ENCODE assay signal across 13 mouse cellular contexts in the genomic region with DNA sequence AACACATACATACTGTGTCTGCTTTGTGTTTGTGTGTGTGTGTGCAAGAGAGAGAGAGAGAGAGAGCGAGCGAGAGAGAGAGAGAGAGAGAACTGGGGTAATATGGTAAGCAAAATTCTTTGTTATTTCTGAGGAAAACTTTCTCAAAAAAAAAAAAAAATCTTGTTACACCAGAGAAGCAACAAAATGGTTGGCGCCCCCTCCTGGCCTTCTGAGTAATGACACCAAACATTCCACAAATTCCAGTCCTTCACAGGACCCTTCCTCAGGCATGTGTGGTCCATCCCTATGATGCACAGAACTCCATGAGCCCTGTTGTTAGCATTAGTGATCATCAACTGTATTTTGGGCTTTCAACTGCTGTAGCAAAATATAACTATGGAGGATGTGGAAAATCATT.
DNase-seq lines count a peak whose midpoint lies in the region; ATAC-seq and TF ChIP-seq lines count a peak whose summit lies in the region.
"Had no signal": no experiment of that assay in that cellular context is flagged by ENCODE, and none has a peak within 500 bp of the region (broad histone marks: within the 10 kb centered on the region; RNA-seq: fewer than 3 reads in every experiment).

No protein-coding gene starts in this region.

- no peaks in the 10 kb centered on the region for H3K36me3 ChIP-seq in kidney, embryonic 14.5 days (ENCODE audit: control insufficient read depth, insufficient read depth, low read length)
- no peaks in the 10 kb centered on the region for H3K36me3 ChIP-seq in stomach, postnatal 0 days (ENCODE audit: control insufficient read depth, insufficient read depth, low read length)
- H3K36me3 ChIP-seq: embryonic facial prominence, embryonic 12.5 days; hindbrain, embryonic 13.5 days; neural tube, embryonic 12.5 days had no signal

- TF ChIP-seq EP300 in stomach, postnatal 0 days (optimal IDR thresholded peaks at IDR 0.05), result no peak

- H3K4me1 ChIP-seq in kidney, embryonic 14.5 days (ENCODE audit: control insufficient read depth, insufficient read depth, low read length), result no peaks in the 10 kb centered on the region; the same call in 1 of the 2 replicates
- no peaks in the 10 kb centered on the region for H3K4me1 ChIP-seq in stomach, postnatal 0 days (replicated peaks; ENCODE audit: control insufficient read depth, insufficient read depth)
- H3K4me1 ChIP-seq: hindbrain, embryonic 13.5 days; neural tube, embryonic 12.5 days had no signal

- no peaks in the 10 kb centered on the region; the same call in 1 of the 2 replicates for H3K27me3 ChIP-seq in kidney, embryonic 14.5 days (ENCODE audit: control insufficient read depth, insufficient read depth, low read length)
- no peaks in the 10 kb centered on the region for H3K27me3 ChIP-seq in stomach, postnatal 0 days (ENCODE audit: control insufficient read depth, insufficient read depth, low read length)
- H3K27me3 ChIP-seq: embryonic facial prominence, embryonic 12.5 days; hindbrain, embryonic 13.5 days; neural tube, embryonic 12.5 days had no signal

- DNase-seq in adrenal gland, postnatal 14 days, result peak; percentile 17
- DNase-seq in adrenal gland, postnatal 4 days (ENCODE audit: low spot score in 2 of 2), result no peak
- DNase-seq in kidney, postnatal 36 days, result peak; percentile 5 to 15
- DNase-seq in testis, postnatal 10 days (ENCODE audit: low spot score), result peak; percentile 43
- DNase-seq in testis, postnatal 14 days (ENCODE audit: low spot score), result no peak
- DNase-seq in stomach, postnatal 0 days (ENCODE audit: low spot score), result no peak
- DNase-seq in T-cell, adult 2 months (ENCODE audit: low spot score), result no peak
- DNase-seq: gastrocnemius, postnatal 14 days; lung, postnatal 4 days had no signal

- 58% methylated on average over 3 of the region's 3 CpGs for WGBS in kidney, embryonic 14.5 days
- 56% methylated on average over 3 of the region's 3 CpGs for WGBS in stomach, postnatal 0 days

- H3K4me3 ChIP-seq in kidney, embryonic 14.5 days (ENCODE audit: low read length), result no peak overlapping the region
- H3K4me3 ChIP-seq in stomach, postnatal 0 days (ENCODE audit: low read depth, low read length), result no peak overlapping the region
- H3K4me3 ChIP-seq: embryonic facial prominence, embryonic 12.5 days; hindbrain, embryonic 13.5 days; neural tube, embryonic 12.5 days had no signal

- no peak overlapping the region for H3K4me2 ChIP-seq in kidney, embryonic 14.5 days (replicated peaks; ENCODE audit: low read depth, low read length)
- H3K4me2 ChIP-seq in stomach, postnatal 0 days (replicated peaks; ENCODE audit: low read depth), result no peak overlapping the region
- H3K4me2 ChIP-seq: embryonic facial prominence, embryonic 12.5 days; hindbrain, embryonic 13.5 days; neural tube, embryonic 12.5 days had no signal

- no peaks in the 10 kb centered on the region for H3K9me3 ChIP-seq in kidney, embryonic 14.5 days (ENCODE audit: control insufficient read depth, low read length)
- H3K9me3 ChIP-seq in stomach, postnatal 0 days (ENCODE audit: control insufficient read depth, low read length), result no peaks in the 10 kb centered on the region
- H3K9me3 ChIP-seq: embryonic facial prominence, embryonic 12.5 days; hindbrain, embryonic 13.5 days; neural tube, embryonic 12.5 days had no signal

- no peak overlapping the region for H3K9ac ChIP-seq in kidney, embryonic 14.5 days (ENCODE audit: low read depth, low read length)
- H3K9ac ChIP-seq in stomach, postnatal 0 days (ENCODE audit: low read length), result no peak overlapping the region
- H3K9ac ChIP-seq: embryonic facial prominence, embryonic 12.5 days; hindbrain, embryonic 13.5 days; neural tube, embryonic 12.5 days had no signal

- peak; percentile 54 for TF ChIP-seq CTCF in stomach, postnatal 0 days (IDR thresholded peaks at IDR 0.05; ENCODE audit: low read depth)

- no peak overlapping the region for H3K27ac ChIP-seq in kidney, embryonic 14.5 days (ENCODE audit: low read depth, low read length)
- H3K27ac ChIP-seq in stomach, postnatal 0 days (replicated peaks), result no peak overlapping the region
- H3K27ac ChIP-seq: embryonic facial prominence, embryonic 12.5 days; hindbrain, embryonic 13.5 days; neural tube, embryonic 12.5 days had no signal

- ATAC-seq in kidney, embryonic 14.5 days (ENCODE audit: low FRiP score, low TSS enrichment), result no peak
- no peak for ATAC-seq in stomach, postnatal 0 days (ENCODE audit: low FRiP score, low TSS enrichment)

Comparison
In these comparisons a context has a peak if more than half of its experiments do, and no peak if none do; other contexts are left out.
1. DNase-seq: peak in adrenal gland, postnatal 14 days (single experiment), kidney, postnatal 36 days (2 of 2) and testis, postnatal 10 days (single experiment); none in adrenal gland, postnatal 4 days (0 of 2), testis, postnatal 14 days (single experiment), stomach, postnatal 0 days (single experiment) and T-cell, adult 2 months (single experiment).